Mouse (Mus musculus) mouse trophoblast stem cell (cell line): ENCODE measurements around the gene Tent2.

ENCODE experiments used
- in situ Hi-C, 2 experiments: fragments of 300-500 bp; cut with MseI, MboI; formaldehyde crosslinking; loops; 2 replicates in 1 of 2; 3 replicates in 1 of 2; pipeline ENCODE4 v1.15.1; 2025

Gene Tent2

DNA sequence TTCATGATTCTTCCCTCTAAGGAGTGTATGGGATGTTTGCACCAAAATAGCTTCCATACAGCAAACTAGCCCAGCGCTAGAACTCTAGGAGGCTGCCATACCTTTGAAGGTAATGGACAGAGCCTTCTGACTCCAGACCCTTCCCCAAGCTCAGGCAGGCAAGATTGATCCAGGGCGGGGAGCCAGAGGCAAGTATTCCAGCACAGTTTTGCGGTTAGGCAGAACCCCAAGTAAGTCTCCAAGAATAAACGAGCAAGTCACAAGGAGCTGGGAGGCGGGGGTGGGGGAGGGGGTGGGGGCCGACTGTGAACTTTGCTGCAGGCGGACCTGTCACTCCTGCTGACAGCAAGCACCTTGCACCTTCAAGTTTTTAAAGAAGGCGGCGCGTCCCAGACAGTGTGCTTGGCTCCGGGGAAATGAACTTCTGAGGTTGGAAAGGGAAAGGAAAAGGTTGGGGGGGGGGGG, 48.3 kb downstream of the Tent2 start:
- in situ Hi-C loops: no loop called here

DNA sequence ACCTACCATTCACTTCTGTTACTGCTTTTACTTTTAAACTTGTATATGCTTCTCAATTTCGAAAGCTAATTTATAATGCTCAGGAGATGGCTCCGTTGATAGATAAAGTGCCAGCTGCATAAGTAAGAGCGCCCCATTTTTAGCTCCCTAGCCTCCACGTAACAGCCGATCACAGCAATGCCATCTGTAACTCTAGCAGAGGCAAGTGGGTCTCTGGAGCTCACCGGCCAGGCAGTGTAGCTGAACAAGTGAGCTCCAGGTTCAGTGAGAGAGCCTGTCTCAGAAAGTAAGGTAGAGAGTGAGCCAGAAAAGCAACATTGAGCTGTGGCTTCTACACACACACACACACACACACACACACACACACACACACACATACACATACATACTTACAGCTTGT, 51.0 kb downstream of the Tent2 start:
- in situ Hi-C loops: no loop called here

DNA sequence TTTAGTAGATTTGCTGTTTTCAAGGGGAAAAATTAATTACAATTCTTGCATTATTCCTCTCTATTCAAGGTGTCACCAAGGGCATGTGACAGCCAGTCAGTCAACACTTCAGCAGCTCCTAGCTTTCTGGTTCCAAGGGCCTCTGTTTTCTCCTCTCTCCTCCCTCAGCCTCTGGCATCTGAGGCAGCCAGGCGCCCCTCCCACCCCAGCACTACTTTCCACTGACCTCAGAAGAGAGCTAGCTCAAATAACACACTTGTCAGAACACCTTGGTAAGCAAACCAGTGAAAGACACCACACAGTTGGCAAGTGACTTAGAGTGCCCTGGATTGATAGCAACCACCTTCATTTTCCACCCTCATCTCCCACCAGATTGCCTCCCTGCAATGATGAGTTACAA, 54.1 kb downstream of the Tent2 start:
- in situ Hi-C loops: no loop called here

DNA sequence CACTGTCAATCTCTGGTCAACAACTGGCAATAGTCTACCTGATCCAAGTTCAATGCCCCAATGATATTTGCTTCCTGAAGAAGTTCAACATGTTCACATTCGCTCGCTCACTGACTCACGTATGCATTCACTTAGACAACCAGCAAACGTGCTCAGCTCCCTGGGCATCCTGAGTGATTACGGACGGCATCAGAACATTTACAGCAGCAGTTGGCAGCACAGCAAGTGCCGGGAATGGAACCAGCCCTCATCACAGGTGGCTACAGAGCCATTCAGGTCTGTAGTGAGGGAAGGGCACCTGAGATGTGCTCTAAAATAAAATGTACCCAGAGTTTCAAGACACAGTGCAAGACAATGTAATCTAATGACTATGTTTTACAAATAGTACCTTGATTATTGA, 55.1 kb downstream of the Tent2 start:
- in situ Hi-C loops: no loop called here

DNA sequence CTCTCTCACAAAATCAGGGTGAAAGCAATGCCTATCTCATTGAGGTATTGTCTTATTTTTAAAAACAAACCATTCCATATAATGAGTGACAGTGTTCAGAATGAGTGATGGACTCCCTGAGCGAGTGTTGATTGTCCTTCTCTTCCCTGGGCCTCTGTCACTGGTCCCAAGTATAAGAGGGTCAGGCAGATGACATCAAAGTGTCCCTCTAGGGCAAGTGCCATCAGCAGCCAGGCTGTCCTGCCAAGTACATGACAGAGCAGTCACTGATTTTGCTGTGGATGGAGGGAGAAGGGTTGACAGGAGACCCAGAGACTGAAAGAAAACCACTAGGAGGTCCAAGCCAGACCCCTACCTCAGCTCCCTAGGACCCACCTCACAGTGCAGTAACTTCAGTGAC, 55.9 kb downstream of the Tent2 start:
- in situ Hi-C loops: no loop called here

DNA sequence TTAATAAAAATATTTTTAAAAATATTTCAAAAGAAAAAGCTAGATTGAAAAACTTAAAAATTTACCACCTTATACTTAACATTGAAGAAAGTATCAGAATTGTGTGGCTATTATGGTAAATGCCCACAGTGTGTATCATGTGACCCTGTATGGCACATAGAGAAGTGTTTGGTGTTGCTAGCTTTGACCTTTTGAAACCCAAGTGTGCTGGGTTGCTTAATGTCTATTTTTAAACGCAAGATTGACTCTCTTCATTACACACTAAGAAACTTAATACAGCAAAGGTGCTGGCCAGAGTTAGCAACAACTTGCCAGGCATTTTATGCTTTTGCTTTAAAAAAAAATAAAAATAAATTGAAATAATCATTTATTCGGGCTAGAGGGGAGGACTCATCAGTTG, 56.7 kb downstream of the Tent2 start:
- in situ Hi-C loops: no loop called here

DNA sequence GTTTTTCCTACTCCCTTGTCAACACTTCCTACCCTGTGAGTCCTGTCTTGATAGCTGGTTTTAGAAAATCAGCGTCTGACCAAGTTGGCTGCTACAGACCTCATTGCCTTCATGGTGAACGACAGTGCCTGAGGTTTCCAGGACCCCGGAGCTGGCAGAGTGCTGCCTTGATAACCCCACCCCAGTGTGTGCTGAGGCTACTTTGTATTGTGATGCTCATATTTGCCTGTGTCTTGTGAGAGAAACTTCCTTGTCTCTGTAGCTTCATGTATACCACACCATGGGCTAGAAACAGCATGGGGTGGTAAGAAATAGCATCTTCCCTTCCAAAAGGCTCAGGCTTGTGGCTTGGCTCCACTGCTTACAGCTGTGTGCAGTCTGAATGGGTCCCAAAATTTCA, 61.5 kb downstream of the Tent2 start:
- in situ Hi-C loops: no loop called here

DNA sequence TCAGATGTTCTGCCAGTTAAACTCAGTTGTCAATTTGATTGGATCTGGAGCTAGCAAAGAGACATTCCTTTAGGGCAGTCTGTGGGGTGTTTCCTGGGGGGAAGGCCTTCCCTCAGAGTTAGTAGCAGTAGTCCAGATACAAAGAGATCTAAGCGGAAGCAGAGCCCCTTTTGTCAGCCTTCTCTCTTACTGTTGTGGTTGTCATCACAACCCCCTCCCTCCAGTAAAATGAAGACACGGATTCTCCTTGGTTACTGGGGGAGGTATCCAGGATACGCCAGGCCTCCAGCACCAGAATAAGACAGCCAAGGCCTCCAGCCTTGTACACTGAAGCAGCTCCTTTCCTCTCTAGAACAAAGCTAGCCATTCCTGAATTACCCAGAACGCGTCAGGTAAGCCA, 63.2 kb downstream of the Tent2 start:
- in situ Hi-C loops: no loop called here

DNA sequence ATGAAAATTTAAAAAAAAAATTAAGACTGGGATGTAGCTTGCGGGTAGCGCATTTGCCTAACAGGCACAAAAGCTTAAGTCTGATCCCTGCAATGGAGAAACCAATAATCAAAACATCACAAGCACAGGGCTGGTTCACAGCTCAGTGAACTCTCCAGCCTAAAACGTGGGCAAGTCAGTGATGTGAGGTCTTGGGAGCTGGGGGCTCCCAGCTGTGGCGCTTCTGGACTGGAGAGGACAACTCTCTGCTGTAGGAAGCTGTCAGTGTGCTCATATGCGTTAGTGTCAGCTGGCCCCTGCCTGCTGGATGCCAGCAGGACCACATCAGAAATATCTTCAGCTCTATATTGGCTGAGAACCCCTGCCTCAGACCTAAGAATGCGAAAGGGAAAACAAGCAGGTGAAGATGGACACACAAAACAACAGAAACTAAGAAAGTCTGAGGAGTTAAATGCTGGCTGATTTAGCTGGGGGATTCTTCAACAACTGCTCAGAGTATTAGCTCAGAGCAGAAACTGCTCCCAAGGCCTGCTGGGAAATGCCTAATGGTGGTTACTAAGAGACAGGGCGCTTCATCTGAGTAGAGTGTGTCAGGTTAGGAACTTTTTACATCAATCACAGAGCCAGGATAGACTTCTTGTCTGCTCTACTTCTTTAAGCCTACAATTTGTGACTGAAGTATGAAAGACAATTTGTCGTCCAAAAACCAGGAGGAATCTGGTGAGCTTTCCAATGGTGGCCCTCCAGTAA, 63.9 kb downstream of the Tent2 start:
- in situ Hi-C loops: no loop called here

DNA sequence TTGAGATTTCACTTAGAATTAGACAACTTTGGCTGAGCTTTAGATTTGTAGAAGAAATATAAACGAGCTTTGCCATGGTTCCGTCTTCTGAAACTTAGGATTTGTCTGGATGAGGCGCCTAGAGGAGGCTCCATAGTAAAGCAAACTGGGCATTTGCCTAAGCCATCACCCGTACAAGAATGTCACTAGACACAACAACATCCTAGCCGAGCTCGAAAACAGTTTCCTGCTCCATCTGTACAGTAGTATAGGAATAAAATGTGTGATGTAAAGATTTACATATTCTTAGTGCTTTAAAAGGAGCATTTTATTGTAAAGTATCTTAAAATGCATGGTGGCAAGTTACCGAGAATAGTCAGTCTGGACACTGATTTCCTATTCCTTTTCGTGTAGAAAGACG, 69.9 kb downstream of the Tent2 start:
- in situ Hi-C loops: no loop called here

DNA sequence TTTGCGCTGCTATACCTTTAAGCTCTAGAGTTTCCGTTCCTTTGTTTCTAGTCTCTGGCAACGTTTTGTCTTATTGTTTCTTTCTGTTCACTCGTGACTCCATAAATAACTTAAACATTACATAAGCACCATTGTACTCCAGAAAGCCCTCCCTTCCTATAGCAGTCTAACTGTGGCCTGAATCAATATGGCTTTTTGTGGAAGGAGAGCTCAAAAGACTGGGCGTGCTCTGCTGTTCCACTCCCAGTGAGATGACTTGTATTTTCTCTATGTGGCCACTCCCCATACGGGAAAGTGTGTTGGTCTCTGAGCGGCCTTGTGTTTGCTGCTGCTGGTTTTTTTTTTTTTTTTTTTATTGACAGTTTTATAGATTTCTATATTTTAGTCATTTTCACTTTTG, 74.9 kb downstream of the Tent2 start:
- in situ Hi-C loops: no loop called here

DNA sequence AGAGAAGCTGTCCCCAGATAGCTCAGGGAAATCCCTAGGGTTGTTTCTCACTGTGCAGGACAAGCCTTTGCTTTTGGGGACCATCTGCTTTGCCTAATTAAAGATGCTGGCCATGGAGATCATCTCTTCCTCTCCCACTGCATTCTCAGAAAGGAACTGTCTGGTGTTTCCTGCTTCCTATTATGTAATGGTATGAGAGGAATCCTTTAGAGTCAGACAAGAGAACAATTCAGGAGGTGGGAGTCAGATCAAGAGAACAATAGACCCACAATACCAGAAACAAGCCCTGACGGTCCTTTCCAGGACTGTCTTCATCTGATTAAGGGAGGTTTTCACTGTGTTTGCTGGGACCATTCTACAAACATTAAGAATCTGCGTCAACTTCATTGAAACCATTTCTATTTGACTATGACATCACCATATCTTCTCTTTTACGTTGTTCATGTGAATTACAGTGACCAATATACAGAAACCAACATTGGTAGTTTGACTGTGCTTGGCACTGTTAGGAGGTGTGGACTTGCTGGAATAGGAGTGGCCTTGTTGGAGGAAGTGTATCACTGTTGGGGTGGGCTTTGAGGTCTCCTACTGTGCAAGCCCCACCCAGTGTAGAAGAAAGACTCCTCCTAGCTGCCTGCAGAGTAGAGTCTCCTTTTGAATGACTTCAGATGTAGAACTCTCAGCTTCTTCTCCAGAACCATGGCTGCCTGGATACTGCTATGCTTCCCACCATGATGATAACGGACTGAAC, 89.7 kb downstream of the Tent2 start:
- in situ Hi-C loops: no loop called here

DNA sequence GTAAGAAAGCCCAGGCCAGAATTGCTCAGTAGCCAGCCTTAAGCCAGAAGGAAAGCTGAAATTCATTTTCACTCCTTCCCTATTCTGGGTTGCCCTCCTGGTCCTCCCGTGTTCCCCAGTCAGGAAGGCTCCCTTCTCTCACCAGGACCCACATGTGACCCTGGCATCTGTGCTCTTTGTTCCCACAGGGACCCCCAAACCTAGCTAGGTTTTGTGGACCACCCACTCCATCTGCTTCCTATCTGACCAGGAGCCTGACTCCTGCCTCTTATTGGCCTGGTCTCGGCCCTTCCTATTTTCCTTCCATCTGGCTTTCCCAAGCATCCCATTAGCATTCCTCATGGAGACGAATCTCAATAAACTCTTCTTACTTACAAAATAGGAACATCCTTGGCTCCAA, 93.6 kb downstream of the Tent2 start:
- in situ Hi-C loops: no loop called here

DNA sequence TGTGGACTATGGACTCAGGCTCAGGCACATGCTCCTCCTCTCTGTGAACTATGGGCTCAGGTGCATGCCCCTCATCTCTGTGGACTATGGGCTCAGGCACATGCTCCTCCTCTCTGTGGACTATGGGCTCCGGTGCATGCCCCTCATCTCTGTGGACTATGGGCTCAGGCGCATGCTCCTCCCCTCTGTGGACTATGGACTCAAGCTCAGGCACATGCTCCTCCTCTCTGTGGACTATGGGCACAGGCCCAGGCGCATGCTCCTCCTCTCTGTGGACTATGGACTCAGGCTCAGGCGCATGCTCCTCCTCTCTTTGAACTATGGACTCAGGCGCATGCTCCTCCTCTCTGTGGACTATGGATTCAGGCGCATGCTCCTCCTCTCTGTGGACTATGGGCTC, 95.5 kb downstream of the Tent2 start:
- in situ Hi-C loops: no loop called here
